Mouse (Mus musculus) hindbrain, embryonic 16.5 days (tissue): Measurements from ENCODE around the gene Map3k20. TPM values are rescaled to one million over a fixed set of nuclear protein-coding genes. Genes with fewer than 3 reads are reported as not detected.

Experiments used
- ATAC-seq: fragments of 200-750 bp; cut with Nextera tagmentation; 2 replicates; pipeline ENCODE4 v1.8.0; 2017; ENCODE audit warnings: moderate TSS enrichment, moderate library complexity
- H3K27ac ChIP-seq: fragments of 300-500 bp; sonication (generic); 2 replicates; pipeline ENCODE4 v1.5.1; 2014; ENCODE audit warnings: low read depth, mild to moderate bottlenecking, control low read depth, low read length, moderate library complexity
- H3K27me3 ChIP-seq: fragments of 300-500 bp; sonication (generic); replicated peaks from 2 replicates; pipeline ENCODE4 v1.6.1; 2014; ENCODE audit warnings: low read length; ENCODE audit not compliant: control insufficient read depth, insufficient read depth
- H3K36me3 ChIP-seq: fragments of 300-500 bp; sonication (generic); 2 replicates; pipeline ENCODE4 v1.6.1; 2014; ENCODE audit warnings: mild to moderate bottlenecking, low read length, moderate library complexity, mixed read lengths; ENCODE audit not compliant: control insufficient read depth, insufficient read depth
- H3K4me1 ChIP-seq: fragments of 300-500 bp; sonication (generic); 2 replicates; pipeline ENCODE4 v1.6.1; 2014; ENCODE audit warnings: low read depth, low read length; ENCODE audit not compliant: control insufficient read depth, insufficient read depth
- H3K4me2 ChIP-seq: fragments of 300-500 bp; sonication (generic); 2 replicates; pipeline ENCODE4 v1.6.1; 2014; ENCODE audit warnings: mild to moderate bottlenecking, low read length, control low read depth, moderate library complexity
- H3K4me3 ChIP-seq: fragments of 300-500 bp; sonication (generic); 2 replicates; pipeline ENCODE4 v1.5.1; 2014; ENCODE audit warnings: mild to moderate bottlenecking, low read length, control low read depth, moderate library complexity
- H3K9ac ChIP-seq: fragments of 300-500 bp; sonication (generic); 2 replicates; pipeline ENCODE4 v1.6.1; 2014; ENCODE audit warnings: low read depth, mild to moderate bottlenecking, control low read depth, low read length, moderate library complexity
- H3K9me3 ChIP-seq: fragments of 300-500 bp; sonication (generic); 2 replicates; pipeline ENCODE4 v1.6.1; 2014; ENCODE audit warnings: mild to moderate bottlenecking, low read length, moderate library complexity; ENCODE audit not compliant: control insufficient read depth
- WGBS: fragments of 180-500 bp; shearing (Covaris S2); extraction: QIAGEN DNeasy Blood & Tissue Kit; methylation state at CpG from one replicate; pipeline ENCODE4 v1.1.7; 2014; 5-methylcytosine and 5-hydroxymethylcytosine counted together
- polyA plus RNA-seq: library from polyadenylated mRNA; unstranded; fragments of >200 nt; fragmentation: Nextera tagmentation; extraction: Ambion mirVana; gene quantifications from 2 replicates; pipeline ENCODE4 v1.2.1, GENCODE M21; 2015

The Map3k20 gene
- polyA plus RNA-seq = 3.3 and 4.4 TPM in 2 replicates

GRCm38 (mm10) chr2:72285256-72285887 lies at the start of gene Map3k20:
Gene Map3k20 (plus strand): TSS chr2:72285637.
- Histone ChIP-seq H3K27ac (no peak within 1 kb of the TSS), H3K4me3 (peak within 1 kb of the TSS; percentile 86), H3K36me3 (no peaks in the 10 kb centered on the region), H3K4me2 (peak within 1 kb of the TSS; percentile 97), H3K4me1 (peaks cover 2% of the 10 kb centered on the region), H3K27me3 (no peaks in the 10 kb centered on the region), H3K9me3 (no peaks in the 10 kb centered on the region), H3K9ac (peak within 1 kb of the TSS; percentile 81)
- 2% methylated on average over 22 of the region's 50 CpGs for WGBS
- peak; percentile 90 for ATAC-seq

DNA sequence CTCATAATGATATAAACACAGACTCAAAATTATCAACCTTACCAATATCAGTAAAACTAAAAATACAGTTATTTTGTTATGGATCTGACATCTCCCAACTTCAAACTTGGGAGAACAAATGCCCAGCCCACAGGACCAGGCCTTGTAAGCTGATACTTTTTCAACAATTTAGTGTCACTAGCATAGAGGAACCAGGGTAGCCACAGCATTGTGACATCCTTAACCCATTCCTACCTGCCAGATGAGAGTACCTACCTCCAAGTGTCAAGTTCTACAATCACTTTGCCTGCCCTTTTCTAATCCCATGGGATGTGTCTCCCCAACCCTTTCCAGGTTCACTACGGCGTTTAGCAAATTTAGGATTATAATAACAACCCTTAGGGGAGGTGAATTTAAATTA lies 47.0 kb upstream of the Map3k20 start:
- 83% methylated on average over 2 of the region's 2 CpGs for WGBS

GRCm38 (mm10) chr2:72238925-72239324 lies 46.5 kb upstream of the Map3k20 start:
- 49% methylated on average over 11 of the region's 11 CpGs for WGBS
- Histone ChIP-seq H3K36me3 (no peaks in the 10 kb centered on the region), H3K4me3 (no peak overlapping the region), H3K27ac (no peak overlapping the region), H3K4me1 (no peaks in the 10 kb centered on the region), H3K9me3 (no peaks in the 10 kb centered on the region), H3K4me2 (no peak overlapping the region), H3K9ac (no peak overlapping the region), H3K27me3 (0 out of 2 replicates have a peak, but pooled peaks cover 4% of the 10 kb centered on the region)
- ATAC-seq = no peak

More for the DNA sequence above, 47.0 kb upstream of the Map3k20 start:
- Histone ChIP-seq H3K4me1 (no peaks in the 10 kb centered on the region), H3K36me3 (no peaks in the 10 kb centered on the region), H3K27ac (no peak overlapping the region), H3K4me3 (no peak overlapping the region), H3K9ac (no peak overlapping the region), H3K9me3 (no peaks in the 10 kb centered on the region), H3K27me3 (0 out of 2 replicates have a peak, but pooled peaks cover 4% of the 10 kb centered on the region), H3K4me2 (no peak overlapping the region)
- ATAC-seq = no peak

DNA sequence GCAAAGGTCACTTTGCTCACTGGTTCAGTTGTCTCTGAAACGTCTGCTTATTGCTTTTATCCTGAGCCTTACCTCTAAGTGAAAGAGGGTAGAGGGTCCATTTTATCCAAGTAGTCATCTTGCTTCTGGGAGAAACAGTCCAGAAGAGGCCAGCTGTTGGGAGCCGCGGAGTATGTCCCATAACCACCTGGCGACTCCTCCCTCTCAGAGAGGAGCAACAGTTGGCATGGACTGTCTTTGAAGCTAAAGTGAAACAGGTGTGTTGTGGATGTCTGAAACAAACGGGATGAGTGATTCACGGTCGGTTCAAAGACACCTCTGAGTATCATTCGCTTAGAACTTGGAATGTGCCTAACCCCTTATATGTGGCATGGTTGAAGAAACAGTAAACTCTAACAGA lies 46.0 kb upstream of the Map3k20 start:
- no peaks in the 10 kb centered on the region for H3K9me3 ChIP-seq
- WGBS = 96% methylated on average over 8 of the region's 8 CpGs
- H3K4me1 ChIP-seq = no peaks in the 10 kb centered on the region
- H3K9ac ChIP-seq = no peak overlapping the region
- 0 out of 2 replicates have a peak, but pooled peaks cover 4% of the 10 kb centered on the region for H3K27me3 ChIP-seq
- H3K4me3 ChIP-seq = no peak overlapping the region
- H3K4me2 ChIP-seq = no peak overlapping the region
- no peaks in the 10 kb centered on the region for H3K36me3 ChIP-seq
- no peak for ATAC-seq
- no peak overlapping the region for H3K27ac ChIP-seq

- 66% methylated on average over 7 of the region's 7 CpGs for WGBS
- Histone ChIP-seq H3K27me3 (0 out of 2 replicates have a peak, but pooled peaks cover 4% of the 10 kb centered on the region), H3K4me2 (no peak overlapping the region), H3K4me3 (no peak overlapping the region), H3K9ac (no peak overlapping the region), H3K9me3 (no peaks in the 10 kb centered on the region), H3K36me3 (no peaks in the 10 kb centered on the region), H3K27ac (no peak overlapping the region), H3K4me1 (no peaks in the 10 kb centered on the region)
- no peak for ATAC-seq
Measured at GRCm38 (mm10) chr2:72239993-72240392, 45.4 kb upstream of the Map3k20 start.

- WGBS = 79% methylated on average over 7 of the region's 7 CpGs
Measured at GRCm38 (mm10) chr2:72240691-72241090, 44.7 kb upstream of the Map3k20 start.

GRCm38 (mm10) chr2:72241714-72242472 lies 43.5 kb upstream of the Map3k20 start:
- Histone ChIP-seq H3K36me3 (no peaks in the 10 kb centered on the region), H3K4me2 (peak overlapping the region; percentile 10; the same call in 1 of the 2 replicates), H3K4me3 (no peak overlapping the region), H3K9ac (no peak overlapping the region; the same call in 1 of the 2 replicates), H3K4me1 (no peaks in the 10 kb centered on the region), H3K27me3 (0 out of 2 replicates have a peak, but pooled peaks cover 4% of the 10 kb centered on the region), H3K9me3 (no peaks in the 10 kb centered on the region), H3K27ac (no peak overlapping the region)
- WGBS = 51% methylated on average over 14 of the region's 14 CpGs
- no peak for ATAC-seq

More at GRCm38 (mm10) chr2:72240691-72241090, 44.7 kb upstream of the Map3k20 start:
- Histone ChIP-seq H3K9ac (no peak overlapping the region), H3K4me1 (no peaks in the 10 kb centered on the region), H3K4me2 (no peak overlapping the region), H3K4me3 (no peak overlapping the region), H3K9me3 (no peaks in the 10 kb centered on the region), H3K27me3 (0 out of 2 replicates have a peak, but pooled peaks cover 4% of the 10 kb centered on the region), H3K27ac (no peak overlapping the region), H3K36me3 (no peaks in the 10 kb centered on the region)
- ATAC-seq = no peak

- Histone ChIP-seq H3K4me1 (no peaks in the 10 kb centered on the region), H3K4me3 (no peak overlapping the region), H3K9me3 (no peaks in the 10 kb centered on the region), H3K27ac (no peak overlapping the region), H3K27me3 (0 out of 2 replicates have a peak, but pooled peaks cover 4% of the 10 kb centered on the region), H3K36me3 (no peaks in the 10 kb centered on the region), H3K4me2 (no peak overlapping the region), H3K9ac (no peak overlapping the region)
- no peak for ATAC-seq
- 33% methylated on average over 12 of the region's 12 CpGs for WGBS
Measured at GRCm38 (mm10) chr2:72242910-72243675, 42.3 kb upstream of the Map3k20 start.
